Mouse (Mus musculus) cerebellum, adult 2 months (tissue): Measurements from ENCODE around the gene Lamtor1.
"Not testable (repeated sequence)": the region's sequence is repeated elsewhere in the genome, so short reads cannot be mapped to it uniquely, and the experiment has no call there.

ENCODE experiments used
- CTCF ChIP-seq: fragments of 200-500 bp; IDR thresholded peaks from 2 replicates; pipeline ENCODE4 v1.5.1; 2011; ENCODE audit warnings: low read depth, mild to moderate bottlenecking, control low read depth, low read length, moderate library complexity, borderline replicate concordance; ENCODE audit not compliant: insufficient read depth
- POLR2A ChIP-seq: fragments of 200-500 bp; IDR thresholded peaks from 2 replicates; pipeline ENCODE4 v1.6.1; 2011; ENCODE audit warnings: low read length, control low read depth, borderline replicate concordance; ENCODE audit not compliant: insufficient read depth

GRCm38 (mm10) chr7:101949008-101949407 is 43.3 kb downstream of the Lamtor1 start:
- TF ChIP-seq CTCF, POLR2A: not testable (repeated sequence)
